Mouse (Mus musculus): ENCODE data around the gene Olfr743.
"Not testable (repeated sequence)": the region's sequence is repeated elsewhere in the genome, so short reads cannot be mapped to it uniquely, and the experiment has no call there.

The Olfr743 gene

GRCm38 (mm10) chr14:50521539-50521938, at the start of gene Olfr743:
Olfr743 (plus strand) TSS chr14:50521839.
- DNase-seq = no peak

GRCm38 (mm10) chr14:50472438-50472837, 49.2 kb upstream of the Olfr743 start, which contains the start of gene Olfr741:
Olfr741 (plus strand) TSS chr14:50472738.
- DNase-seq = no peak

- no peak for DNase-seq
Observed at GRCm38 (mm10) chr14:50478406-50478805, 43.2 kb upstream of the Olfr743 start.

GRCm38 (mm10) chr14:50503300-50503699, 18.3 kb upstream of the Olfr743 start, which contains the start of gene Olfr742:
Olfr742 (plus strand) TSS chr14:50503600.
- no peak for DNase-seq

GRCm38 (mm10) chr14:50552734-50553133, 31.1 kb downstream of the Olfr743 start:
- DNase-seq = no peak

- DNase-seq = not testable (repeated sequence)
Observed at GRCm38 (mm10) chr14:50573056-50573455, 51.4 kb downstream of the Olfr743 start.
